ENCODE assay signal across 9 mouse cellular contexts in the genomic region with DNA sequence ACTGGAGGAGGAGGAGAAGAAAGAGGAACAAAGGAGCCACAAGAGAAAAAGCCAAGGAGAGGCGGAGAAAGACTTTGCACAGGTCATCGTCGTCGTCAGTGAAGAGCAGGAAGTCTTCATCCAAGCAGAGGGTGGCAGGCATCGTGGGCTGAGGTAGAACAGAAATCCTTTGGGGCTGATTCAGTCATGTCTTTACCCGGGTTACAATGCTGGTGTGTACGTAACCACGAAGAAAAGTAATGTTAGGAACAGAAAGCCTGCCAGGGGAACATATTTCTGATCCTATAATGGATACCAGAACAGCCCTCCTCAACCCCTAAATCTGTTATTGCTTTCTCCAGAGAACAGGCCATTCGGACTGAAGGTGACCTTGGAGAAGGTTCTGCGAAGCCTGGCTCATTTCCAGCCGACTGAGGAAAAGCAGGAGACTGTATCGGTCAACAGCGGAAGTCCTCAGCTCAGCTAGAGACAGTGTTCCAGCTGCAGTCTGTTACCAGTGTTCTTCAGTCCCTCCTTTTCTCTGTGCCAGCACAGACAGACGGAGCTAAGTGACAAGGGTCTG. TPM values are rescaled to one million over a fixed set of nuclear protein-coding genes. Genes with fewer than 3 reads are reported as not detected.
A peak's percentile ranks its signal among the peaks of the same experiment; 100 is the strongest.
DNase-seq lines count a peak whose midpoint lies in the region; ATAC-seq and TF ChIP-seq lines count a peak whose summit lies in the region.
"Had no signal": no experiment of that assay in that cellular context is flagged by ENCODE, and none has a peak within 500 bp of the region (broad histone marks: within the 10 kb centered on the region; RNA-seq: fewer than 3 reads in every experiment).

No protein-coding gene starts in this region.

- H3K9ac ChIP-seq in midbrain, postnatal 0 days (replicated peaks; ENCODE audit: low read length, poor library complexity, severe bottlenecking): no peak overlapping the region
- H3K9ac ChIP-seq in midbrain, embryonic 13.5 days (replicated peaks): no peak overlapping the region
- no peak overlapping the region for H3K9ac ChIP-seq in heart, embryonic 12.5 days
- H3K9ac ChIP-seq in stomach, embryonic 16.5 days (ENCODE audit: low read length): peak overlapping the region; percentile 32; the same call in 1 of the 2 replicates
- H3K9ac ChIP-seq in forebrain, embryonic 13.5 days: no peak overlapping the region
- H3K9ac ChIP-seq: neural tube, embryonic 12.5 days had no signal

- peak; percentile 28 for DNase-seq in midbrain, postnatal 0 days (ENCODE audit: low spot score)
- peak; percentile 72 to 74 for DNase-seq in kidney, postnatal 25 days
- DNase-seq in spleen, adult 18-20 months: no peak
- DNase-seq in c-Kit-positive CD71-positive TER-119-positive erythroid progenitor cells, embryonic 14.5 days (ENCODE audit: low spot score): no peak

- H3K27me3 ChIP-seq in midbrain, postnatal 0 days (ENCODE audit: insufficient read depth, low read length): no peaks in the 10 kb centered on the region
- no peaks in the 10 kb centered on the region for H3K27me3 ChIP-seq in midbrain, embryonic 13.5 days
- no peaks in the 10 kb centered on the region for H3K27me3 ChIP-seq in heart, embryonic 12.5 days (replicated peaks)
- no peaks in the 10 kb centered on the region for H3K27me3 ChIP-seq in stomach, embryonic 16.5 days (ENCODE audit: control insufficient read depth, insufficient read depth, low read length)
- no peaks in the 10 kb centered on the region for H3K27me3 ChIP-seq in forebrain, embryonic 13.5 days
- H3K27me3 ChIP-seq: neural tube, embryonic 12.5 days had no signal

- 74% methylated on average over 14 of the region's 14 CpGs for WGBS in midbrain, postnatal 0 days
- WGBS in midbrain, embryonic 13.5 days: 79% methylated on average over 14 of the region's 14 CpGs
- 43% methylated on average over 14 of the region's 14 CpGs for WGBS in heart, embryonic 12.5 days
- 36% methylated on average over 14 of the region's 14 CpGs for WGBS in stomach, embryonic 16.5 days
- WGBS in forebrain, embryonic 13.5 days: 79% methylated on average over 14 of the region's 14 CpGs

- no peaks in the 10 kb centered on the region for H3K9me3 ChIP-seq in midbrain, postnatal 0 days (ENCODE audit: low read length)
- H3K9me3 ChIP-seq in midbrain, embryonic 13.5 days: no peaks in the 10 kb centered on the region
- no peaks in the 10 kb centered on the region for H3K9me3 ChIP-seq in heart, embryonic 12.5 days (replicated peaks)
- H3K9me3 ChIP-seq in stomach, embryonic 16.5 days (replicated peaks; ENCODE audit: control insufficient read depth, low read length): no peaks in the 10 kb centered on the region
- H3K9me3 ChIP-seq in forebrain, embryonic 13.5 days (replicated peaks): no peaks in the 10 kb centered on the region
- H3K9me3 ChIP-seq: neural tube, embryonic 12.5 days had no signal

- no peaks in the 10 kb centered on the region for H3K36me3 ChIP-seq in midbrain, postnatal 0 days (ENCODE audit: insufficient read depth, low read length)
- no peaks in the 10 kb centered on the region for H3K36me3 ChIP-seq in midbrain, embryonic 13.5 days
- H3K36me3 ChIP-seq in heart, embryonic 12.5 days: no peaks in the 10 kb centered on the region
- H3K36me3 ChIP-seq in stomach, embryonic 16.5 days (ENCODE audit: control insufficient read depth, insufficient read depth, low read length): no peaks in the 10 kb centered on the region
- H3K36me3 ChIP-seq in forebrain, embryonic 13.5 days (ENCODE audit: poor library complexity, severe bottlenecking): no peaks in the 10 kb centered on the region
- H3K36me3 ChIP-seq: neural tube, embryonic 12.5 days had no signal

- no peak overlapping the region for H3K4me3 ChIP-seq in midbrain, postnatal 0 days (ENCODE audit: low read depth, low read length)
- no peak overlapping the region for H3K4me3 ChIP-seq in midbrain, embryonic 13.5 days (replicated peaks)
- H3K4me3 ChIP-seq in heart, embryonic 12.5 days: no peak overlapping the region
- H3K4me3 ChIP-seq in stomach, embryonic 16.5 days (replicated peaks; ENCODE audit: low read length): no peak overlapping the region
- H3K4me3 ChIP-seq in forebrain, embryonic 13.5 days: no peak overlapping the region
- H3K4me3 ChIP-seq: neural tube, embryonic 12.5 days had no signal

- H3K27ac ChIP-seq in midbrain, postnatal 0 days (ENCODE audit: low read depth, low read length): no peak overlapping the region
- no peak overlapping the region for H3K27ac ChIP-seq in midbrain, embryonic 13.5 days
- peak overlapping the region; percentile 59 for H3K27ac ChIP-seq in heart, embryonic 12.5 days (ENCODE audit: poor library complexity, severe bottlenecking)
- H3K27ac ChIP-seq in stomach, embryonic 16.5 days (ENCODE audit: low read length): peak overlapping the region; percentile 55
- H3K27ac ChIP-seq in forebrain, embryonic 13.5 days: no peak overlapping the region
- H3K27ac ChIP-seq: neural tube, embryonic 12.5 days had no signal

- no peaks in the 10 kb centered on the region; the same call in 1 of the 2 replicates for H3K4me1 ChIP-seq in midbrain, postnatal 0 days (ENCODE audit: insufficient read depth, low read length)
- H3K4me1 ChIP-seq in midbrain, embryonic 13.5 days (replicated peaks): peaks cover 21% of the 10 kb centered on the region
- peaks cover 15% of the 10 kb centered on the region for H3K4me1 ChIP-seq in heart, embryonic 12.5 days (replicated peaks)
- H3K4me1 ChIP-seq in stomach, embryonic 16.5 days (ENCODE audit: control insufficient read depth, insufficient read depth, low read length): peaks cover 7% of the 10 kb centered on the region
- peaks cover 9% of the 10 kb centered on the region; the same call in 1 of the 2 replicates for H3K4me1 ChIP-seq in forebrain, embryonic 13.5 days

- H3K4me2 ChIP-seq in midbrain, postnatal 0 days (ENCODE audit: low read depth, low read length, poor library complexity, severe bottlenecking): no peak overlapping the region
- H3K4me2 ChIP-seq in midbrain, embryonic 13.5 days (replicated peaks): no peak overlapping the region
- peak overlapping the region; percentile 50 for H3K4me2 ChIP-seq in heart, embryonic 12.5 days
- peak overlapping the region; percentile 14 for H3K4me2 ChIP-seq in stomach, embryonic 16.5 days (ENCODE audit: low read depth, low read length)
- H3K4me2 ChIP-seq in forebrain, embryonic 13.5 days: no peak overlapping the region
- H3K4me2 ChIP-seq: neural tube, embryonic 12.5 days had no signal

- TF ChIP-seq CTCF in midbrain, postnatal 0 days (IDR thresholded peaks at IDR 0.05): no peak

- ATAC-seq in midbrain, postnatal 0 days (ENCODE audit: low FRiP score): no peak
- ATAC-seq in midbrain, embryonic 13.5 days: no peak
- peak; percentile 72 for ATAC-seq in heart, embryonic 12.5 days (ENCODE audit: insufficient number of reproducible peaks, low FRiP score)
- peak; percentile 51; the same call in 1 of the 2 replicates for ATAC-seq in stomach, embryonic 16.5 days (ENCODE audit: insufficient read depth, low FRiP score)
- ATAC-seq in forebrain, embryonic 13.5 days: no peak

RNA-seq across cellular contexts. Expression of gene Trub1, which starts 57.1 kb away (rescaled TPM):
- total RNA-seq in midbrain, postnatal 0 days (2014; rRNA removed): 18.5 and 23.6 TPM in 2 replicates
- polyA plus RNA-seq in midbrain, postnatal 0 days (2015; fragmentation: Nextera tagmentation; extraction: Ambion mirVana): 18.2 and 18.3 TPM in 2 replicates
- polyA plus RNA-seq in midbrain, embryonic 13.5 days (2015; fragmentation: Nextera tagmentation; extraction: Ambion mirVana): 14.2 and 15.1 TPM in 2 replicates
- polyA plus RNA-seq in heart, embryonic 12.5 days (2016; fragmentation: Nextera tagmentation; extraction: Ambion mirVana): 11.2 and 12.4 TPM in 2 replicates
- 24.7 and 25.8 TPM in 2 replicates for polyA plus RNA-seq in stomach, embryonic 16.5 days (2015; fragmentation: Nextera tagmentation; extraction: Ambion mirVana)
- polyA plus RNA-seq in forebrain, embryonic 13.5 days (2015; fragmentation: Nextera tagmentation; extraction: Ambion mirVana): 14.5 and 14.8 TPM in 2 replicates

Comparison
In these comparisons a context has a peak if more than half of its experiments do, and no peak if none do; other contexts are left out.
1. ATAC-seq: peak in heart, embryonic 12.5 days (single experiment) and stomach, embryonic 16.5 days (single experiment); none in midbrain, postnatal 0 days (single experiment), midbrain, embryonic 13.5 days (single experiment) and forebrain, embryonic 13.5 days (single experiment).
2. DNase-seq: peak in midbrain, postnatal 0 days (single experiment) and kidney, postnatal 25 days (2 of 2); none in spleen, adult 18-20 months (0 of 2) and c-Kit-positive CD71-positive TER-119-positive erythroid progenitor cells, embryonic 14.5 days (single experiment).
3. H3K27ac ChIP-seq: peak in heart, embryonic 12.5 days (single experiment) and stomach, embryonic 16.5 days (single experiment); none in midbrain, postnatal 0 days (single experiment), midbrain, embryonic 13.5 days (single experiment) and forebrain, embryonic 13.5 days (single experiment).
4. H3K4me2 ChIP-seq: peak in heart, embryonic 12.5 days (single experiment) and stomach, embryonic 16.5 days (single experiment); none in midbrain, postnatal 0 days (single experiment), midbrain, embryonic 13.5 days (single experiment) and forebrain, embryonic 13.5 days (single experiment).